Mouse (Mus musculus): ENCODE measurements around the gene Tnfsf15. TPM values are rescaled to one million over a fixed set of nuclear protein-coding genes. Genes with fewer than 3 reads are reported as not detected.

Gene Tnfsf15
- polyA plus RNA-seq, 1 experiment from 2014 or later = 0.14 TPM

DNA sequence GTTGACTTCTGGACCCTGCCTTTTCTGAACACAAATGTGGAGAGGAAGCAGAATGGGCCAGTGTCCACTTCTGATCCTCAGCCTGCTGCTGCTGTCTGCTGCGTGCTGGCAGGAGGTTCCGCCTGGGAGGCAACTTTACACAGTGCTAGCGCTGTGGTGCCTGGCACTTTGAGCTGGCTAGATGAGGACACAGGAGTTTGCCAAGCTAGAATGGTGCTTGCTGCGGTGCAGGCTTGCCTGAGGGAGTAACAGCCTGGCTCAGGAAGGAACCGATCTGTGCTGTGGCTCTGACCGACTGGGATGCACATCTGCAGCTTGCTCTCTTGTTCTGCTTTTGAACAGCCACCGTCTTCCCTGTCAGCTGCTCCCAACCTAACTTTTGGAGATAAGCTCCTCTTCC is 5.4 kb downstream of the Tnfsf15 start:
- Histone ChIP-seq H3K4me3 (ENCODE audit: low read depth, low read length) (no peak overlapping the region), H3K36me3 (ENCODE audit: control insufficient read depth, insufficient read depth, low read length) (no peaks in the 10 kb centered on the region), H3K4me1 (ENCODE audit: control insufficient read depth, insufficient read depth, low read length) (peaks cover 18% of the 10 kb centered on the region; the same call in 1 of the 2 replicates), H3K9me3 (ENCODE audit: control insufficient read depth, low read depth, low read length) (no peaks in the 10 kb centered on the region), H3K27ac (ENCODE audit: low read length) (no peak overlapping the region), H3K27me3 (ENCODE audit: control insufficient read depth, insufficient read depth, low read length) (no peaks in the 10 kb centered on the region), H3K4me2 (replicated peaks; ENCODE audit: low read depth, low read length) (no peak overlapping the region), H3K9ac (replicated peaks; ENCODE audit: low read depth, low read length) (no peak overlapping the region)
- ATAC-seq (ENCODE audit: insufficient number of reproducible peaks, insufficient read depth, low FRiP score, low read depth) = no peak
- 72% methylated on average over 7 of the region's 7 CpGs for WGBS

DNA sequence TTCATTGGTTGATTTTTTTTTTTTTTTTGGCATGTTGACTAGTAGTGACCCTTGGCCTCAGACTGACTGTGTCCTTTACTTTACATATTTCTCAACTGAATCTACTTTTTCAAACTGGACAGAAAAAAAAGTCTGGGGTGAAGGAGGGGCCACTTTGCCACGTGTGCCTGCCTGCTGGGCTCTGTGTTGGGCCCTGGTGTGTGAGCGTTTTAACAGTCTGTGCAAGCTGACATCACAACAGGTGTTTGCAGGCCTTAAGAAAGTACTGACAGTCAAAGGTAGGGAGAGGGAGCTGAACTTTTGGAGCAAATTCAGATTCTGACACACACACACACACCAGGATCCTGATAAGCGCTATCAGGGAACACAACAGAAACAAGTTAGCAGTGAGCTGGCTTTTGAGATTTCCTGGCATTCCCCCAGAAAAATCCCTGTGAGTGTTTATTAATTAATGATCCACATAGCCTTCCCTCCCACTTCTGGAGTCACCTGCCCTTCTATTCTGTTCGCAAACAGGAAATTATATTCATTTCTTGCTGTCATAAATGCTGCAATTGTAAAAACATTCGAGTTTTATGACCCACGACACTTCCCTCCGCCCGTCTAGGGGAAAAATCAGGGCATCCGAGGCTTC is 6.4 kb downstream of the Tnfsf15 start:
- H3K27me3 ChIP-seq (ENCODE audit: control insufficient read depth, insufficient read depth, low read length) = no peaks in the 10 kb centered on the region
- no peak overlapping the region for H3K4me2 ChIP-seq (replicated peaks; ENCODE audit: low read depth, low read length)
- 63% methylated on average over 9 of the region's 9 CpGs for WGBS
- H3K4me3 ChIP-seq (ENCODE audit: low read depth, low read length) = no peak overlapping the region
- H3K4me1 ChIP-seq (ENCODE audit: control insufficient read depth, insufficient read depth, low read length) = peaks cover 14% of the 10 kb centered on the region; the same call in 1 of the 2 replicates
- ATAC-seq (ENCODE audit: insufficient number of reproducible peaks, insufficient read depth, low FRiP score, low read depth) = no peak
- H3K36me3 ChIP-seq (ENCODE audit: control insufficient read depth, insufficient read depth, low read length) = no peaks in the 10 kb centered on the region
- H3K27ac ChIP-seq (ENCODE audit: low read length) = no peak overlapping the region
- no peak overlapping the region for H3K9ac ChIP-seq (replicated peaks; ENCODE audit: low read depth, low read length)
- H3K9me3 ChIP-seq (ENCODE audit: control insufficient read depth, low read depth, low read length) = no peaks in the 10 kb centered on the region

DNA sequence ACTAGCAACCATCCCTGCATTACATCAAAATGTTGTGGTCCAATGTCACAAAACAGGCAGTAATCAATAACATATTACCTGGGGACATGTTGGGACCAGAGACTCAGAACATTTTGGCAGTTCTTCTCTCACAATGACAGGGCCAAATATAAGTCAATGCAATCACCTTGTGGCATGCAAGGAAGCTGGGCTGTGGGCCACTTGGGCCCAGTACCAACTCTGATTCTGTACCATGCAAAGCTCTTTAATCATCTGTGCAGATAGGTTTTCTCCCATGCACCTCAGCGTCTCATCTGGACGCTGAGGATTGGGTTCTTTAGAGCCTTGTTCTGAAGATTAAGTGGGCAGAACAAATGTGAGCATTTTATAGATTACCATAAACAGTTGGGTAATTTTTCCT is 13.6 kb downstream of the Tnfsf15 start:
- H3K4me1 ChIP-seq (ENCODE audit: control insufficient read depth, insufficient read depth, low read length) = no peaks in the 10 kb centered on the region
- 54% methylated on average over 2 of the region's 2 CpGs for WGBS
- no peaks in the 10 kb centered on the region for H3K9me3 ChIP-seq (ENCODE audit: control insufficient read depth, low read depth, low read length)
- H3K9ac ChIP-seq (replicated peaks; ENCODE audit: low read depth, low read length) = no peak overlapping the region
- no peak overlapping the region for H3K27ac ChIP-seq (ENCODE audit: low read length)
- H3K4me3 ChIP-seq (ENCODE audit: low read depth, low read length) = no peak overlapping the region
- H3K36me3 ChIP-seq (ENCODE audit: control insufficient read depth, insufficient read depth, low read length) = no peaks in the 10 kb centered on the region
- no peaks in the 10 kb centered on the region for H3K27me3 ChIP-seq (ENCODE audit: control insufficient read depth, insufficient read depth, low read length)
- ATAC-seq (ENCODE audit: insufficient number of reproducible peaks, insufficient read depth, low FRiP score, low read depth) = no peak
- H3K4me2 ChIP-seq (replicated peaks; ENCODE audit: low read depth, low read length) = no peak overlapping the region

DNA sequence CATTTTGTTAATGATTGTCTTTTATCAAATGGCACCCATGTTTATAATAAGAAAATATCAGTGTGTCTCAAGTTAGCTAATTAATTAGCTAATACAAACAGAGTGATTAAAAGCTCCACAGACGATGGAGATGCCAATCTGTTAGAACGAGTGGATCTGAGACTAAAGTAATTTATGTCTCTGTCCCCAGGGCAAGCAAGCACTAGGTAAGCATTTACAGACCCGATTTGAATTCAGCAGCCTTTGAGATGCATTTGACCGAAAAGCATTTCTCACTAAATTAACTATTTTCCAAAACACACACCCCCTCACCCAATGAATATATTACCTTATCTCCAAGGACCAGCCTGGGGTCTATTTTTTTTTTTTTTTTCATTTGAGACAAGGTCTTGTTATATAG is 18.2 kb downstream of the Tnfsf15 start:
- H3K4me3 ChIP-seq (ENCODE audit: low read depth, low read length) = no peak overlapping the region
- 49% methylated on average over 4 of the region's 4 CpGs for WGBS
- no peaks in the 10 kb centered on the region for H3K4me1 ChIP-seq (ENCODE audit: control insufficient read depth, insufficient read depth, low read length)
- H3K9ac ChIP-seq (replicated peaks; ENCODE audit: low read depth, low read length) = no peak overlapping the region
- no peak overlapping the region for H3K4me2 ChIP-seq (replicated peaks; ENCODE audit: low read depth, low read length)
- H3K36me3 ChIP-seq (ENCODE audit: control insufficient read depth, insufficient read depth, low read length) = no peaks in the 10 kb centered on the region
- H3K27ac ChIP-seq (ENCODE audit: low read length) = no peak overlapping the region
- no peaks in the 10 kb centered on the region for H3K27me3 ChIP-seq (ENCODE audit: control insufficient read depth, insufficient read depth, low read length)
- no peak for ATAC-seq (ENCODE audit: insufficient number of reproducible peaks, insufficient read depth, low FRiP score, low read depth)
- H3K9me3 ChIP-seq (ENCODE audit: control insufficient read depth, low read depth, low read length) = no peaks in the 10 kb centered on the region

DNA sequence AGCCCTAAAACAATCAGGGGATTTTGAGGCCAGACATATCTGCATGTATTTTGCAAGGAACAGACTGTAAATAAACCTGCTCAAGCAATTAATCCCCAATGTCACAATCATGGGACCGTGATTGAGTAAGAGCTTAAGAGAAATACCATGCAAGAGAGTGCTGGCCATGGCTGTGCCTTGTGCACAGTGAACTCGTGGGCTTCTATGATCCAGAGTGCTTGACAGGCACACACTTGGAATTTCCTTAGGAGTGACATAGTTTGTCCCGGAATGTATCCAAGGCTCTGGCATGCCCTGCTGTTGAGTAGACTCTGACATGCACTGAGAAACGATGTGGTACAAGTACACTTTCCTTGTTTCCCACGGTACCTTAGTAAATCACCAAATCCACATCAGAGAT is 18.9 kb downstream of the Tnfsf15 start:
- no peaks in the 10 kb centered on the region for H3K27me3 ChIP-seq (ENCODE audit: control insufficient read depth, insufficient read depth, low read length)
- no peak for ATAC-seq (ENCODE audit: insufficient number of reproducible peaks, insufficient read depth, low FRiP score, low read depth)
- no peaks in the 10 kb centered on the region for H3K4me1 ChIP-seq (ENCODE audit: control insufficient read depth, insufficient read depth, low read length)
- no peak overlapping the region for H3K4me3 ChIP-seq (ENCODE audit: low read depth, low read length)
- WGBS = 47% methylated on average over 5 of the region's 5 CpGs
- H3K9ac ChIP-seq (replicated peaks; ENCODE audit: low read depth, low read length) = no peak overlapping the region
- H3K9me3 ChIP-seq (ENCODE audit: control insufficient read depth, low read depth, low read length) = no peaks in the 10 kb centered on the region
- H3K36me3 ChIP-seq (ENCODE audit: control insufficient read depth, insufficient read depth, low read length) = no peaks in the 10 kb centered on the region
- H3K4me2 ChIP-seq (replicated peaks; ENCODE audit: low read depth, low read length) = no peak overlapping the region
- no peak overlapping the region for H3K27ac ChIP-seq (ENCODE audit: low read length)

DNA sequence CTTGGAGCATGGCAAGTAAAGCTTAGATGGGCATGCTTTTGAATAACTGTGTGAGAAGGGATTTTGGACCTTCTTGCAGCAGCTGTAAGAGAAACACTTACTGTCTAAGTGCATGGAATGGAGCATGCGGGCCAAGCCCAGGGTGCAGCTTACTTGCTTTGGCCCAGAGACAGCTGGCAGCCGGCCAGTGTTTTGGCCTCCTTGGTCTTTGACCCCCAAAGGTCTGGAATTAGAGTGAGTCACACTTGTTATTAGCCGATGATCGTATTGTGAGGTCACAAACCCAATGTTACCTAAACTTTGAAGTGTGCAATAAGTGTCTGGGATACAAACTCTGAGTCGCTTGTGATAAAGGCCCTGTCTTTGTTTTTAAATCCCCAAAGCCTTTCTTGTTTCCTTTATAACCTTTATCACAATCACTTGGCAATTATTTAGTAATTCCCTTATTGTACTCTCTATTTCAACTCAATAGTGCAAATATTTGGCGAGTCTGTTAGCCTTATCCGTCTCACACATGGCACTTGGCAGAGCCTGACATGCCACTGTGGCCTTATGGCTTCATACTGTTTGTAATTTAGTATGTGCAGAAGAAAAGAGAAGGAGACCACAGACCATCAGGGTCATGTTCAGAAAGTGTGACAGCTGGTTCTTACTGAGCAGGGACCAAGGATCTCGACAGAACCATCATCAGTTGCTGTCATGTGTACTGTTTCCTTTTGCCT is 26.8 kb downstream of the Tnfsf15 start:
- H3K27ac ChIP-seq (ENCODE audit: low read length) = no peak overlapping the region
- ATAC-seq (ENCODE audit: insufficient number of reproducible peaks, insufficient read depth, low FRiP score, low read depth) = peak; percentile 72; the same call in 1 of the 2 replicates

DNA sequence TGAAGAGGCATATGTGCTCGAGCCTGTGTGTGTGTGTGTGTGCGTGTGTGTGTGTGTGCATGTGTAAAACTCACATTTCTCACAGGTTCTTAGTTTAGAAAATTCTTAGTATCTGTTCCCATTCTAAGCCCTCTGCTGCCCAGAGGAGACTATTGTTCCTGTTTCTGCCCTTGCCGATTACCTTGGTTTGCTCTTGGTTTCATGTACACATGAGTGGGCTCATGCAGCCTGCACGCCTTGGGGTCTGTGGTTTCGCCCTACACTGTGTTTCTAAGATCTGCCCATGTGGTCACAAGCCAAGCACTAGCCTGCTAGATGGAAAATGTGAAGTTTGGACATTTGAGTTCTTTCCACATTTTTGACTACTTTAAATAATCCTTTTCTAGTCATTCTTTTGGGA is 33.0 kb downstream of the Tnfsf15 start:
- WGBS = 88% methylated on average over 5 of the region's 5 CpGs
- no peak for ATAC-seq (ENCODE audit: insufficient number of reproducible peaks, insufficient read depth, low FRiP score, low read depth)

More for the DNA sequence above, 26.8 kb downstream of the Tnfsf15 start:
- H3K4me1 ChIP-seq (ENCODE audit: control insufficient read depth, insufficient read depth, low read length) = no peaks in the 10 kb centered on the region; the same call in 1 of the 2 replicates
- no peak overlapping the region for H3K4me3 ChIP-seq (ENCODE audit: low read depth, low read length)
- no peak overlapping the region for H3K4me2 ChIP-seq (replicated peaks; ENCODE audit: low read depth, low read length)
- no peak overlapping the region for H3K9ac ChIP-seq (replicated peaks; ENCODE audit: low read depth, low read length)
- H3K9me3 ChIP-seq (ENCODE audit: control insufficient read depth, low read depth, low read length) = no peaks in the 10 kb centered on the region; the same call in 1 of the 2 replicates
- no peaks in the 10 kb centered on the region for H3K27me3 ChIP-seq (ENCODE audit: control insufficient read depth, insufficient read depth, low read length)
- H3K36me3 ChIP-seq (ENCODE audit: control insufficient read depth, insufficient read depth, low read length) = no peaks in the 10 kb centered on the region
- WGBS = 29% methylated on average over 8 of the region's 8 CpGs

DNA sequence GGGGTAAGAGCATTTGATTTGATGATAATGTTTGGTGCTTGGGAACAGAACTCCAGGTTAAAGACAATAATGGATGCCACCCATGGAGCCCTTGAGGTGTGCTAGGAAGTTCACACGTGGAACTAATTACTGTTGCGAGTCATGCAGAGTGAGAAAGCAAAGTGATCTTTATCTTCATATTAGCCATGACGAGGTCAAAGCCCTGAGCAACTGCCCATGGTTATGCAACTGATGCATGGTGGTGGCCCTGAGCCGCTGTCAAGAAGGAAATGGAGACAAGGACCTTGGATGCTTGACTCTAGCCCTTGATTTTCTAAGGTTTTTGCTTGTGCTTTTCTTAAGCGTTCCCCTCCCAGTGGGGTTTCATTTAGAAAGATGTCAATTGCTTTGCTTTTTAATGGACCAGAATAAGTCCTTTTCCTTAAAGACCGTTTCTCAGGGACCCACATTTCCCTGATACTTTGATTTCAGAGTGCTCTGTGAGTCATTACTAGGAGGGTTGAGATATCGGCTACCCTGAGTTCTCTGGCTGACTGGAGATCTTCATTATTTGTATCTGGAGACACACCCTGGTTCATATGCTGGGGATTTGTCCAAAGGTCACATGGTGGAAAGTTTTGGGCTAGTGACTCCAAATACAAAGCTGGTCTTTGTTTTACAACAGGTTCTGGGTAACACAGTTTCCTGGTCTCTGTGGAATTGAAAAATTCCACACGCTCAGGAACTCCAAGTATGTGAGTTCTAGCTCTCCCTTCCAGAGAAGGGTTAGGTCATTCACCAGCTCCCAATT is 34.3 kb downstream of the Tnfsf15 start:
- ATAC-seq (ENCODE audit: insufficient number of reproducible peaks, insufficient read depth, low FRiP score, low read depth) = no peak
- no peak overlapping the region for H3K4me2 ChIP-seq (replicated peaks; ENCODE audit: low read depth, low read length)
- 82% methylated on average over 8 of the region's 8 CpGs for WGBS

More for the DNA sequence above, 33.0 kb downstream of the Tnfsf15 start:
- Histone ChIP-seq H3K27me3 (ENCODE audit: control insufficient read depth, insufficient read depth, low read length) (no peaks in the 10 kb centered on the region), H3K36me3 (ENCODE audit: control insufficient read depth, insufficient read depth, low read length) (no peaks in the 10 kb centered on the region), H3K4me1 (ENCODE audit: control insufficient read depth, insufficient read depth, low read length) (no peaks in the 10 kb centered on the region), H3K4me2 (replicated peaks; ENCODE audit: low read depth, low read length) (no peak overlapping the region), H3K9ac (replicated peaks; ENCODE audit: low read depth, low read length) (no peak overlapping the region), H3K9me3 (ENCODE audit: control insufficient read depth, low read depth, low read length) (no peaks in the 10 kb centered on the region), H3K27ac (ENCODE audit: low read length) (no peak overlapping the region), H3K4me3 (ENCODE audit: low read depth, low read length) (no peak overlapping the region)

More for the DNA sequence above, 34.3 kb downstream of the Tnfsf15 start:
- Histone ChIP-seq H3K4me3 (ENCODE audit: low read depth, low read length) (no peak overlapping the region), H3K36me3 (ENCODE audit: control insufficient read depth, insufficient read depth, low read length) (no peaks in the 10 kb centered on the region), H3K27me3 (ENCODE audit: control insufficient read depth, insufficient read depth, low read length) (no peaks in the 10 kb centered on the region), H3K9me3 (ENCODE audit: control insufficient read depth, low read depth, low read length) (no peaks in the 10 kb centered on the region), H3K27ac (ENCODE audit: low read length) (no peak overlapping the region), H3K4me1 (ENCODE audit: control insufficient read depth, insufficient read depth, low read length) (no peaks in the 10 kb centered on the region), H3K9ac (replicated peaks; ENCODE audit: low read depth, low read length) (no peak overlapping the region)

Data from stomach, embryonic 14.5 days (tissue).